Mouse (Mus musculus) kidney, embryonic 14.5 days (tissue): ENCODE measurements around the gene Hsd11b2. TPM values are rescaled to one million over a fixed set of nuclear protein-coding genes. Genes with fewer than 3 reads are reported as not detected.

Experiments used
- ATAC-seq: fragments of 200-750 bp; cut with Nextera tagmentation; 2 replicates; pipeline ENCODE4 v1.8.0; 2017; ENCODE audit warnings: moderate number of reproducible peaks, mild to moderate bottlenecking, moderate TSS enrichment, moderate library complexity; ENCODE audit not compliant: low FRiP score, low TSS enrichment
- H3K27ac ChIP-seq: fragments of 300-500 bp; sonication (generic); 2 replicates; pipeline ENCODE4 v1.5.1; 2014; ENCODE audit warnings: low read depth, mild to moderate bottlenecking, low read length, moderate library complexity, mixed read lengths
- H3K27me3 ChIP-seq: fragments of 300-500 bp; sonication (generic); 2 replicates; pipeline ENCODE4 v1.6.1; 2014; ENCODE audit warnings: mild to moderate bottlenecking, low read length; ENCODE audit not compliant: control insufficient read depth, insufficient read depth
- H3K36me3 ChIP-seq: fragments of 300-500 bp; sonication (generic); 2 replicates; pipeline ENCODE4 v1.6.1; 2014; ENCODE audit warnings: low read length, mixed read lengths; ENCODE audit not compliant: control insufficient read depth, insufficient read depth
- H3K4me1 ChIP-seq: fragments of 300-500 bp; sonication (generic); 2 replicates; pipeline ENCODE4 v1.6.1; 2014; ENCODE audit warnings: low read length, mixed read lengths; ENCODE audit not compliant: control insufficient read depth, insufficient read depth
- H3K4me2 ChIP-seq: fragments of 300-500 bp; sonication (generic); replicated peaks from 2 replicates; pipeline ENCODE4 v1.6.1; 2014; ENCODE audit warnings: low read depth, mild to moderate bottlenecking, low read length
- H3K4me3 ChIP-seq: fragments of 300-500 bp; sonication (generic); 2 replicates; pipeline ENCODE4 v1.5.1; 2014; ENCODE audit warnings: mild to moderate bottlenecking, low read length
- H3K9ac ChIP-seq: fragments of 300-500 bp; sonication (generic); 2 replicates; pipeline ENCODE4 v1.6.1; 2014; ENCODE audit warnings: low read depth, mild to moderate bottlenecking, low read length, moderate library complexity
- H3K9me3 ChIP-seq: fragments of 300-500 bp; sonication (generic); 2 replicates; pipeline ENCODE4 v1.6.1; 2016; ENCODE audit warnings: low read length; ENCODE audit not compliant: control insufficient read depth
- WGBS: fragments of 180-500 bp; shearing (Covaris S2); extraction: QIAGEN DNeasy Blood & Tissue Kit; methylation state at CpG from one replicate; pipeline ENCODE4 v1.1.7; 2014; 5-methylcytosine and 5-hydroxymethylcytosine counted together
- polyA plus RNA-seq: library from polyadenylated mRNA; unstranded; fragments of >200 nt; fragmentation: Nextera tagmentation; extraction: Ambion mirVana; gene quantifications from 2 replicates; pipeline ENCODE4 v1.2.1, GENCODE M21; 2014

The Hsd11b2 gene
- polyA plus RNA-seq, 1 experiment from 2014 or later, result 40.2 TPM

DNA sequence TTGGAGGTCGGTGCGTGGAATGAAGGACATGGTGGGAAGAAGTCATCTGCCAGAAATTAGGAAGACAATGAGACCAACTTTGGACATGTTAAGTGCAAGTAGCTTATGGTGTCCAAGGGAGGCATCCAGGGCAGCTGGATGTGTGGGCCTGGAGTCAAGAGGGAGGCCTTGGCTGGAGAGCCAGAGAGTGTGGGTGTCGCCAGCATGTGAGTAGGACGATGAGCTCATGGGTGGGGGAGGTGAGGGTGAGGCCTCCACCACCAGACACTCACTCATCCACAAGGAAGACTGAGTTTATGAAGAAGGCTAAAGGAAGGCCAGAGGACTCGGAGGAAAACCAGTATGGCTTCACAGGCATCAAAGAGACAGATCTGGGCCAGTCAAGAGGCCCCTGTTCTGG lies 3.9 kb upstream of the Hsd11b2 start:
- peaks cover 33% of the 10 kb centered on the region for H3K4me1 ChIP-seq
- no peak overlapping the region for H3K9ac ChIP-seq

GRCm38 (mm10) chr8:105516018-105516645 lies 2.4 kb upstream of the Hsd11b2 start:
- peak overlapping the region; percentile 30 for H3K4me2 ChIP-seq
- H3K36me3 ChIP-seq, result no peaks in the 10 kb centered on the region
- WGBS, result 13% methylated on average over 12 of the region's 12 CpGs
- peak overlapping the region; percentile 1; the same call in 1 of the 2 replicates for H3K4me3 ChIP-seq
- H3K9me3 ChIP-seq, result no peaks in the 10 kb centered on the region
- ATAC-seq, result peak; percentile 64
- H3K9ac ChIP-seq, result peak overlapping the region; percentile 40; the same call in 1 of the 2 replicates
- no peaks in the 10 kb centered on the region for H3K27me3 ChIP-seq
- H3K27ac ChIP-seq, result peak overlapping the region; percentile 5; the same call in 1 of the 2 replicates
- peaks cover 37% of the 10 kb centered on the region for H3K4me1 ChIP-seq

More for the DNA sequence above, 3.9 kb upstream of the Hsd11b2 start:
- 64% methylated on average over 5 of the region's 5 CpGs for WGBS
- H3K27me3 ChIP-seq, result no peaks in the 10 kb centered on the region
- H3K27ac ChIP-seq, result no peak overlapping the region
- no peaks in the 10 kb centered on the region for H3K36me3 ChIP-seq
- H3K4me2 ChIP-seq, result no peak overlapping the region
- H3K4me3 ChIP-seq, result no peak overlapping the region
- no peak for ATAC-seq
- H3K9me3 ChIP-seq, result no peaks in the 10 kb centered on the region

- Histone ChIP-seq H3K4me3 (peak overlapping the region; percentile 2; the same call in 1 of the 2 replicates), H3K9me3 (no peaks in the 10 kb centered on the region), H3K4me2 (peak overlapping the region; percentile 31), H3K27ac (no peak overlapping the region), H3K9ac (no peak overlapping the region), H3K27me3 (no peaks in the 10 kb centered on the region), H3K36me3 (peaks cover under 1% of the 10 kb centered on the region; the same call in 1 of the 2 replicates), H3K4me1 (peaks cover 50% of the 10 kb centered on the region)
- WGBS, result 42% methylated on average over 8 of the region's 8 CpGs
- no peak for ATAC-seq
Observed at GRCm38 (mm10) chr8:105517346-105517745, 1.2 kb upstream of the Hsd11b2 start.

DNA sequence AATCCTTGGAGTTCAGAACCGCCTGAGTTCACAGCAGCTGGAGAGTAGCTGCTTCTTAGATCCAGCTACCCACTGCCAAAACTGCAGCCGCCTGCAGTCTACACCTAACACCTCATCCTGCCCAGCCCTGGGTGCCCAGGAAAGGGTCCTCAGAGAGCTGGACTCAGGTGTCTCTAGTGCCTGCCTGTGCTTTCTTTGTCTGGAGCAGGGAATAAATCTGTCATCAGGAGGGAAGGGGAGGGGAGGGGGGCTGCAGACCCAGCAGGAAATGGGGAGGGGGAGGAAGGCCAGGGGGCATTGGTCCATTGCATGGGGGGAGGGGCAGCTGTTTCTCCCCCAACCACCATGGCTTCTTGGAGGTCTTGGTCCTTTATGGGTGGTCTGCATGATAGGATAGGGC lies 1.0 kb downstream of the Hsd11b2 start:
- ATAC-seq, result peak; percentile 29; the same call in 1 of the 2 replicates
- peak overlapping the region; percentile 75 for H3K4me3 ChIP-seq
- WGBS, result 0% methylated on average over 2 of the region's 2 CpGs
- H3K4me1 ChIP-seq, result peaks cover 55% of the 10 kb centered on the region
- H3K9me3 ChIP-seq, result no peaks in the 10 kb centered on the region
- H3K27me3 ChIP-seq, result no peaks in the 10 kb centered on the region
- peak overlapping the region; percentile 81; the same call in 1 of the 2 replicates for H3K9ac ChIP-seq
- H3K27ac ChIP-seq, result peak overlapping the region; percentile 85; the same call in 1 of the 2 replicates
- peaks cover 19% of the 10 kb centered on the region for H3K36me3 ChIP-seq
- H3K4me2 ChIP-seq, result peak overlapping the region; percentile 98

- no peak for ATAC-seq
- Histone ChIP-seq H3K9ac (peak overlapping the region; percentile 8; the same call in 1 of the 2 replicates), H3K36me3 (peaks cover 27% of the 10 kb centered on the region), H3K4me2 (peak overlapping the region; percentile 98), H3K27me3 (no peaks in the 10 kb centered on the region), H3K27ac (peak overlapping the region; percentile 38; the same call in 1 of the 2 replicates), H3K4me3 (peak overlapping the region; percentile 75), H3K4me1 (peaks cover 55% of the 10 kb centered on the region), H3K9me3 (no peaks in the 10 kb centered on the region)
- WGBS, result 29% methylated on average over 5 of the region's 5 CpGs
Observed at GRCm38 (mm10) chr8:105520521-105520920, 2.0 kb downstream of the Hsd11b2 start.

DNA sequence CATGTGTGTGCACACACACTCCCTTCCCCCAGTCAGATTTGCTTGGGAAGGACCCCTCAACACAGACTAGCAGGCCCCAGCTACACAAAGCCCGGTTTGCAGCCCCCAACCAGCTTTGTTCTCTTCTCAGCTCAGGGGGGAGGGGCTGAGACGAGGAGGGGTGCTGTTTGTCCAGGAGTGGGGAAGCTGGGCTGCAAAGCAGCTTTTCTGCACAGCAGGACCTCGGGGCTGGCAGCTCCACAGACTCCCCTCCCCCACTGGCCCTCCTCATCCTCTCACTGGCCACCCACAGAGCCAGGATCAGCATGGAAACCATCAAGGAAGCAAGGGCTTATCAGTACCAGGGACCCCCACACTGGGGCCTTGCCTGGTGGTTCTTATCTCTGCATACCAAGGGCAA lies 2.5 kb downstream of the Hsd11b2 start:
- H3K27me3 ChIP-seq, result no peaks in the 10 kb centered on the region
- no peak for ATAC-seq
- 2% methylated on average over 3 of the region's 3 CpGs for WGBS
- H3K4me3 ChIP-seq, result peak overlapping the region; percentile 75; the same call in 1 of the 2 replicates
- peak overlapping the region; percentile 8 for H3K9ac ChIP-seq
- H3K4me1 ChIP-seq, result peaks cover 54% of the 10 kb centered on the region
- H3K36me3 ChIP-seq, result peaks cover 27% of the 10 kb centered on the region
- H3K27ac ChIP-seq, result 0 out of 2 replicates have a peak overlapping the region, but pooled peaks have one; percentile 38
- peak overlapping the region; percentile 98 for H3K4me2 ChIP-seq
- no peaks in the 10 kb centered on the region for H3K9me3 ChIP-seq

DNA sequence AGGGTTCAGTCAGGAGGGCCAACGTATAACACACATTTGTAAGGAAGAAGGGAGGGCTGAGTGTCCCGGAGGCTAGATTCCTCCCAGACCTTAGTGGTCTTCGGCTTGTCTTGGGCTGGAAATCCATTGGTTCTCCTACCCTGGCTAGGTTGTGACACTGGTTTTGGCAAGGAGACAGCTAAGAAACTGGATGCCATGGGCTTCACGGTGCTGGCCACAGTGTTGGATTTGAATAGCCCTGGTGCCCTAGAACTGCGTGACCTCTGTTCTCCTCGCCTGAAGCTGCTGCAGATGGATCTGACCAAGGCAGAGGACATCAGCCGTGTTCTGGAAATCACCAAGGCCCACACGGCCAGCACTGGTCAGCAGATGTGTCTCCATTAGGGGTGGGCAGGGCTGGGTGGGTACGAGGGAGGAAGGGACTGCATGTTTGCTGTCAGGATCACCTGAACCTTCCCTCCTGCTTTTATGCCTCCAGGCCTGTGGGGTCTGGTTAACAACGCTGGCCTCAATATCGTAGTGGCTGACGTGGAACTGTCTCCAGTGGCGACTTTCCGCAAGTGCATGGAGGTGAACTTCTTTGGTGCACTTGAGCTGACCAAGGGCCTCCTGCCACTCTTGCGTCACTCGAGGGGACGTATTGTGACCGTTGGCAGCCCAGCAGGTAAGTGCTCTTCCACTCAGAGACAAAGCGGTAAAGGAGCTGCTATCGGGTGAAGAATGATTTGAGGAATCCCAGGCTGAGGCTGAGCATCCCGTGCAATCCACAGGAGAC lies 3.6 kb downstream of the Hsd11b2 start:
- peaks cover 27% of the 10 kb centered on the region for H3K36me3 ChIP-seq
- no peak overlapping the region for H3K4me3 ChIP-seq
- H3K9ac ChIP-seq, result no peak overlapping the region
- peak overlapping the region; percentile 42; the same call in 1 of the 2 replicates for H3K27ac ChIP-seq
- 75% methylated on average over 21 of the region's 21 CpGs for WGBS
- peaks cover 45% of the 10 kb centered on the region for H3K4me1 ChIP-seq
- no peak overlapping the region for H3K4me2 ChIP-seq
- H3K27me3 ChIP-seq, result no peaks in the 10 kb centered on the region
- no peaks in the 10 kb centered on the region for H3K9me3 ChIP-seq
- no peak for ATAC-seq

- H3K27me3 ChIP-seq, result no peaks in the 10 kb centered on the region
- H3K27ac ChIP-seq, result no peak overlapping the region
- H3K9ac ChIP-seq, result no peak overlapping the region
- no peak overlapping the region for H3K4me3 ChIP-seq
- no peak for ATAC-seq
- H3K4me1 ChIP-seq, result peaks cover 38% of the 10 kb centered on the region
- H3K4me2 ChIP-seq, result no peak overlapping the region
- H3K36me3 ChIP-seq, result peaks cover 27% of the 10 kb centered on the region
- WGBS, result 37% methylated on average over 9 of the region's 9 CpGs
- no peaks in the 10 kb centered on the region for H3K9me3 ChIP-seq
Observed at GRCm38 (mm10) chr8:105522890-105523289, 4.3 kb downstream of the Hsd11b2 start.
